Mouse (Mus musculus): ENCODE results near the gene Mybpc2. TPM values are rescaled to one million over a fixed set of nuclear protein-coding genes. Genes with fewer than 3 reads are reported as not detected.

Gene Mybpc2
- polyA plus RNA-seq, 1 experiment from 2014 or later = 0.09 TPM

DNA sequence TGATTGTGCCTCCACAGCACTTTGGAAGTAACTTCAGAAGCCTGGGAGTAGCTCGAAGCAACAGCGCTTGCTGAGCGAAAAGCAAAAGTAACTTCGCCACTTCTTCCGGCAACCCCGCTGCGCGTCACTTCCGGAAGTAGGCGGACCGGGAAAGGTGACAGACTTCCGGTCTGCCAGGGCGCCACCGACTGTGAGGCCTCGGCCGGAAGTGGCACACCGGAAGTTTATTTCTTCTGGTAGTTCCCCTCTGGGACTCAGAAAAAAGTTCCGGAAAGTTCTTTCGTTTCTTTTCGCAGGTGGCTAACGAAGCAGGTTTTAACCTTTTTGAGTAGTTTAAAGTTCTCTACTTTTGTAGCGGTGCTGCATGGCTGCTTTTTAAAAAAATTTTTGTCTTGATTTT is 29.4 kb upstream of the Mybpc2 start, which contains the start of gene Nr1h2:
Nr1h2 (minus strand) TSS at position 126 of the 400 bp plus-strand sequence.
- Histone ChIP-seq H3K9ac (replicated peaks) (peak within 1 kb of the TSS; percentile 65), H3K36me3 (peaks cover 32% of the 10 kb centered on the region), H3K9me3 (no peaks in the 10 kb centered on the region), H3K4me3 (replicated peaks) (peak within 1 kb of the TSS; percentile 84), H3K4me2 (peak within 1 kb of the TSS; percentile 63), H3K4me1 (replicated peaks) (0 out of 2 replicates have a peak, but pooled peaks cover 10% of the 10 kb centered on the region), H3K27me3 (no peaks in the 10 kb centered on the region), H3K27ac (peak within 1 kb of the TSS; percentile 97)
- WGBS = under 1% methylated on average over 22 of the region's 22 CpGs
- ATAC-seq (ENCODE audit: insufficient number of reproducible peaks, insufficient read depth, low FRiP score, low TSS enrichment, low read depth) = 0 out of 2 replicates have a peak, but pooled peaks have one; percentile 56

DNA sequence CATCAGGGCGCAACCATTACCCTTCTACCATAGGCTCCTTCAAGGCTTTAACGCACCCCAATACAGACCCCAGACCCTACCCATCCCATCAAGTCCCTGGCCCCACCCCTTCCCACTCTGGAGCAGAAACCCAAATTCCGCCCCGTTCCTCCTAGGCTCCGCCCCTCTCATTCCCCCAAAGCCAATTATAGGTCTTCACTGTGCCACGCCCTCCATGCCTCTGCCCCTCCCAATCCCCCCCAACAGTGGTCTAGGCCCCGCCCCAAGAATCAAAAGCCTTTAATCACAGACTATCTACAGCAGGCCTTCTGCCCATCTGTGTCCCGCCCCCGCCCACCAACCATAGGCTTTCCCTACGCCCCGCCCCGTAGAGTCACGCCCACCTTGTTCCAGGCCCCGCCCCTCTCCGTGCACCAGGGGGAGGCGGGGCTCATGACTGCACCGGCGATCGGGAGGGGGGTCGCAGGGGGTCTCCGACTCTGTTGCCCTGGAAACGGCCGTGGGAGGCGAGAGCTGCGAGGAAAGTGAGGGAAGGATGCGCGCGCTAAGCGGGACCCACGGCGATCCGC is 28.8 kb upstream of the Mybpc2 start:
- no peaks in the 10 kb centered on the region for H3K9me3 ChIP-seq
- H3K27ac ChIP-seq = peak overlapping the region; percentile 97
- peak overlapping the region; percentile 63 for H3K4me2 ChIP-seq
- 1% methylated on average over 31 of the region's 32 CpGs for WGBS
- peak; percentile 61 for ATAC-seq (ENCODE audit: insufficient number of reproducible peaks, insufficient read depth, low FRiP score, low TSS enrichment, low read depth)
- peak overlapping the region; percentile 65 for H3K9ac ChIP-seq (replicated peaks)
- H3K27me3 ChIP-seq = no peaks in the 10 kb centered on the region
- peak overlapping the region; percentile 84 for H3K4me3 ChIP-seq (replicated peaks)
- H3K36me3 ChIP-seq = peaks cover 32% of the 10 kb centered on the region
- H3K4me1 ChIP-seq (replicated peaks) = 0 out of 2 replicates have a peak, but pooled peaks cover 10% of the 10 kb centered on the region

DNA sequence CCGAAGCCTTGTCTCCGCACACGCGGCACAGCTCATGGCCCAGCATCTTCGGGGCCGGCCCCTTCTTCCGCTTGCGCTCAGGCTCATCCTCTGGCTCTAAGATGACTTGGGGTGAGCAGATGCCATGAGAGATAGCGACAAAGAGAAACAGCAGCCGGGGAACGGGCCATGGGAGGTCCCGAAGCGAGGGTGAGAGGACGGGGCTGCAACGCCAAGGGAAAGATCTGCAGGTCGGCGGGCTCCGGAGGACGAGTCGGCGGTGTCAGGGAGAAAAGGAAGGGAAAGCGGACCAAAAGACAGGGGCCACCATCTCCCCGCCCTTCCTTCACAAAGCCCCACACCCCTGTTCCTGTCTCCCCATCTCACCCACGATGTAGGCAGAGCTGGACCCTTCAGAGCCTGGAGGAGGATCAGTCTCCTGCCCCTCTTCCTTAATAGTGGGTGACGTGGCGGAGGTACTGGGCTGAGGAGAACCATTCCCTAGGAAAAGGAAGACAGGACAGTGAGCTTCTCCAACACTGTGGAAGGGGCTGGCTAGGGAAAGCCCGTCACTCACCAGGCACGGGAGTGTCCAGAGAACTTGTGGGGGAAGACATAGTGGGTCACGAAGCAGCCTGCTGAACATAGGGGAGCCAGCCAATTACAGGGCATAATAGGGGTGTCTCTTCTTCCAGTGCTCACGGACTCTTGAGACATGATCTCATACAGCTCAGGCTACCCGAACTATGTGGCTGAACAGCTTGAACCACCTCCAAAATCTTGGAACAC is 27.9 kb upstream of the Mybpc2 start:
- Histone ChIP-seq H3K36me3 (peaks cover 32% of the 10 kb centered on the region), H3K27me3 (no peaks in the 10 kb centered on the region), H3K4me3 (replicated peaks) (peak overlapping the region; percentile 84), H3K9ac (replicated peaks) (no peak overlapping the region), H3K4me2 (peak overlapping the region; percentile 63), H3K4me1 (replicated peaks) (peaks cover 18% of the 10 kb centered on the region), H3K27ac (0 out of 2 replicates have a peak overlapping the region, but pooled peaks have one; percentile 97), H3K9me3 (no peaks in the 10 kb centered on the region)
- WGBS = 90% methylated on average over 31 of the region's 31 CpGs
- ATAC-seq (ENCODE audit: insufficient number of reproducible peaks, insufficient read depth, low FRiP score, low TSS enrichment, low read depth) = no peak

DNA sequence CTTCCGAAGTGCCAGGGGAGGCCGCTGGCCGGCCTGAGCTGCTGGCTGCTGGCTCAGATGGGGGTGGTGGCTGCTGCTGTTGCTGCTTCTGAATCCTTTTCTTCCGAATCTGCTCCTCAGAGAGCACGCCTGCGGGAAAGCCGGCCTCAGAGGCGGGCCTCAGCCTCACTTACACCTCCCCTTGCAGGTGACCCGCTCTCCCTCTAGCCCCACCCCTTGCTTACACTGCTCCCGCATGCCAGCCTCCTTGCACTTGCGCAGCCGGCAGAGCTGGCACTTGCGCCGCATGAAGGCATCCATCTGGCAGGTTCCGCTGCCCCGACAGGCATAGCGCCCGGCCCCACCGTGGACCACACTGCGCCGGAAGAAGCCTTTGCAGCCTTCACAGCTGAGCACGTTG is 27.3 kb upstream of the Mybpc2 start:
- Histone ChIP-seq H3K4me2 (no peak overlapping the region), H3K9me3 (peaks cover under 1% of the 10 kb centered on the region; the same call in 1 of the 2 replicates), H3K27me3 (no peaks in the 10 kb centered on the region), H3K4me1 (replicated peaks) (peaks cover 22% of the 10 kb centered on the region), H3K9ac (replicated peaks) (no peak overlapping the region), H3K4me3 (replicated peaks) (0 out of 2 replicates have a peak overlapping the region, but pooled peaks have one; percentile 84), H3K36me3 (peaks cover 33% of the 10 kb centered on the region), H3K27ac (no peak overlapping the region)
- no peak for ATAC-seq (ENCODE audit: insufficient number of reproducible peaks, insufficient read depth, low FRiP score, low TSS enrichment, low read depth)
- WGBS = 82% methylated on average over 22 of the region's 22 CpGs

DNA sequence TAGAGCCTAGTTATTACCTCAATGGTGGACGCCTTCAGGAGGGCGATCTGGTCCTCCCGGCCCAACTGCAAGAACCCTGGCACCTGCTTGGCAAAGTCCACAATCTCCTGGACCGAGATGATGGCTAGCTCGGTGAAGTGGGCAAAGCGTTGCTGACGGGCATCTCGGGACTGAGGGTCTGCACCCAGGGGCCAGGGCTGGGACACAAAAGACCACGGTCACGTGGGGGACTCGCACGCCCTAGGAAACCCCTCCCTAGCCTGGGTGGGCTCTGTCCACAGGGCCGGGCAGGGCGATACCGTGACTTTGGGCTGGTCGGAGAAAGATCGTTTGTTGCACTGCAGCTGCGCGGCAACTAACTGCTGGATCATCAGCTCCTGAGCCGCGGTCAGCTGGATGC is 26.8 kb upstream of the Mybpc2 start:
- Histone ChIP-seq H3K4me2 (no peak overlapping the region), H3K4me1 (replicated peaks) (peaks cover 22% of the 10 kb centered on the region), H3K4me3 (replicated peaks) (no peak overlapping the region), H3K27ac (no peak overlapping the region), H3K9me3 (peaks cover 5% of the 10 kb centered on the region; the same call in 1 of the 2 replicates), H3K36me3 (peaks cover 37% of the 10 kb centered on the region), H3K27me3 (no peaks in the 10 kb centered on the region), H3K9ac (replicated peaks) (no peak overlapping the region)
- 92% methylated on average over 21 of the region's 21 CpGs for WGBS
- ATAC-seq (ENCODE audit: insufficient number of reproducible peaks, insufficient read depth, low FRiP score, low TSS enrichment, low read depth) = no peak

DNA sequence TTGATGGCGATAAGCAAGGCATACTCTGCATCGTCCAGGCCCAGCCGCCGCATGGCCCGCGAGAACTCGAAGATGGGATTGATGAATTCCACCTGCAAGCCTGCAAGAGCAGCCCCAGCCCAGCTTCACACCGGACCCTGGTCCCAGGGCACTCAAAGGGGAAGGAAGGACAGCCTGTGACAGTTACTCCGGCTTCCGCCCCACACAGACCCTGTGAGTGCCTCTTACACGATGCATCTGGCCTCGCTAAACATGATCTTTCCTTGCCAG is 25.9 kb upstream of the Mybpc2 start:
- no peak for ATAC-seq (ENCODE audit: insufficient number of reproducible peaks, insufficient read depth, low FRiP score, low TSS enrichment, low read depth)
- no peaks in the 10 kb centered on the region for H3K27me3 ChIP-seq
- peaks cover 42% of the 10 kb centered on the region for H3K36me3 ChIP-seq
- no peak overlapping the region for H3K9ac ChIP-seq (replicated peaks)
- peaks cover 8% of the 10 kb centered on the region; the same call in 1 of the 2 replicates for H3K9me3 ChIP-seq
- H3K4me3 ChIP-seq (replicated peaks) = no peak overlapping the region
- 97% methylated on average over 12 of the region's 12 CpGs for WGBS
- no peak overlapping the region for H3K27ac ChIP-seq
- H3K4me1 ChIP-seq (replicated peaks) = peaks cover 22% of the 10 kb centered on the region
- H3K4me2 ChIP-seq = no peak overlapping the region

DNA sequence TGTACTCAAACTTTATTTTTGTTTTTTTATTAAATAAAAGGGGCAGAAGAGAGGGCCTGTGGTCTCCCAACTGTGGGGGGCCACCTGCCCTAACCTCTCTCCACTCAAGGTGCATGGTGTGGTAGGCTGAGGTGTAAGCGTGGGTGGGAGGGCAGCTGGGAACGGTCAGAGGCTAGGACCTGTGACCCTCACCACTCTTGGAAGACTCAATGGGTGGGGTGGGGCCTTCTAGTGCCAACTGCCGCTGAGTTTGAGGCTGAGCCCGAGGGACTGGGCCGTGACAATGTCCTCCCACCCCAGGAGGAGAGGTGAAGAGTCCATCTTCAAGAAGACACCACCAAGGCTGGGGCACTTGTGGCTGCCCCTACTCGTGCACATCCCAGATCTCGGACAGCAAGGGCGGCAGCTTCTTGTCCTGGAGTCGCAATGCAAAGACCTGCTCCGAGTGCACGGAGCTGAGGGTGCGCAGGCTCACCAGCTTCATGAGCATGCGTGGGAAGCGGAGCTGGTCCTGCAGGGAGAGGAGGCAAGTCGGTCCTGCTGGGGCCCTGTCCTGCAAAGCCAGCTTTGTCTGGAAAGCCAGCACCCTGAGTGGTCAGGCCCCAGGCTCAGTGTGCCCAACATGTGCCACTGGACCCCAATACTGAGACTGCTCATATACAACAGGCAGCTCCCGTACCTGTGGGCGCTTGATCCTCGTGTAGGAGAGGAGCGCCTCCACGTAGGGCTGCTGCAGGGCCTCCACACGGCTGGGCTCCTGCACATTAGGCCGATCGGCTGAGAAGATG is 25.4 kb upstream of the Mybpc2 start:
- Histone ChIP-seq H3K9me3 (peaks cover 8% of the 10 kb centered on the region; the same call in 1 of the 2 replicates), H3K4me2 (no peak overlapping the region), H3K4me1 (replicated peaks) (peaks cover 22% of the 10 kb centered on the region), H3K9ac (replicated peaks) (no peak overlapping the region), H3K36me3 (peaks cover 42% of the 10 kb centered on the region), H3K4me3 (replicated peaks) (no peak overlapping the region), H3K27ac (no peak overlapping the region), H3K27me3 (no peaks in the 10 kb centered on the region)
- ATAC-seq (ENCODE audit: insufficient number of reproducible peaks, insufficient read depth, low FRiP score, low TSS enrichment, low read depth) = no peak
- 93% methylated on average over 23 of the region's 23 CpGs for WGBS

DNA sequence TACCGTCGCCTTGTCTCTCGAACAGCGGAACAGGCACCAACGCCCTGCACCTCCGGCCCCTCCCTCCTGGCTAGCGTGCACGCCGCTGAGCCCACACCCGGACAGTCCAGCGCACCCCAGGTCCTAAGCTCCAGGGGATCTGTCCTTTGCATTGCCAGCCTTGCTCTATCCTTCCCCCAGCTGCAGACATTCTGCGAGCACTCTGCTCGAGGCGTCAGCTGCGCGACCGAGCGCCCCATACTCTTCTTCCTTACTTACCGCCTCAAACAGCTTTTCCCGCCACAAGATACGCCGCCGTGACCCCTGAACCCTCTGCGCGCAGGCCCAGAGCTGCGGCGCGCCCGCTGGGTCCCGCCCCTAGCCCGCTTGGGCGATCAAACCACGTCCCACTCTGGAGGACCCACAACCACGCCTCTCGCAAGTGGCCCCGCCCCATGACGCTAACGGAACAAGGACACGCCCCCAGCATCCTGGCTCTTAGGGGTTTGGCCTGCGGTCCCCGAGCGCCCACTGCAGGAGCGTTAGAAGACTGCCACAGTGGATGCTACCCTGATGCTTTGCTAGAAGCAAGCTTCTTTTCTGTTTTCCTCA is 24.1 kb upstream of the Mybpc2 start, which contains the start of gene Pold1:
Pold1 (minus strand) TSS at position 353 of the 591 bp plus-strand sequence.
- Histone ChIP-seq H3K9ac (replicated peaks) (peak within 1 kb of the TSS; percentile 68), H3K4me2 (peak within 1 kb of the TSS; percentile 76), H3K4me3 (replicated peaks) (peak within 1 kb of the TSS; percentile 68), H3K9me3 (peaks cover 8% of the 10 kb centered on the region; the same call in 1 of the 2 replicates), H3K4me1 (replicated peaks) (peaks cover 22% of the 10 kb centered on the region), H3K27me3 (no peaks in the 10 kb centered on the region), H3K36me3 (peaks cover 42% of the 10 kb centered on the region), H3K27ac (peak within 1 kb of the TSS; percentile 82)
- 0% methylated on average over 43 of the region's 43 CpGs for WGBS
- ATAC-seq (ENCODE audit: insufficient number of reproducible peaks, insufficient read depth, low FRiP score, low TSS enrichment, low read depth) = peak; percentile 91

DNA sequence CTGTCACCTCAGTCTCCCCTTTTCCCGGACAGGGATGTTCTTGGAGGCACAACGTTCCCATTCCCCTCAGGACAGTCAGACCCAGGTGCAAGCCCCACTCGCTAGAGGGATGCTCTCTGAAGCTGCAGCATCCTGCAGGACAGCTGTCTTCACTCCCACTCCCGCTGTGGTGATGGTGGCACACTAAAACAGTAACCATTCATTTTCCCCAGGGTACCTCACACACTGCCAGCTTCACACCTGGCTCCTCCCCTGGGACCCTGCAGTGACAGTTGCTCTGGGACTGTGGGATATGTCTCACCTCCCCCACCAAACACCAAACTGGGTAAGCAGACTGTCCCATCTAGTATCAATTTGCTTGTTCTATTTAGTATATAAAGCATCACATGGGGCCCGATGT is 23.3 kb upstream of the Mybpc2 start:
- peaks cover 48% of the 10 kb centered on the region for H3K36me3 ChIP-seq
- 24% methylated on average over 5 of the region's 5 CpGs for WGBS
- H3K9me3 ChIP-seq = peaks cover 8% of the 10 kb centered on the region; the same call in 1 of the 2 replicates
- no peak for ATAC-seq (ENCODE audit: insufficient number of reproducible peaks, insufficient read depth, low FRiP score, low TSS enrichment, low read depth)
- H3K4me1 ChIP-seq (replicated peaks) = peaks cover 17% of the 10 kb centered on the region
- peak overlapping the region; percentile 68 for H3K4me3 ChIP-seq (replicated peaks)
- H3K9ac ChIP-seq (replicated peaks) = peak overlapping the region; percentile 68
- peak overlapping the region; percentile 76 for H3K4me2 ChIP-seq
- no peak overlapping the region for H3K27ac ChIP-seq
- no peaks in the 10 kb centered on the region for H3K27me3 ChIP-seq

DNA sequence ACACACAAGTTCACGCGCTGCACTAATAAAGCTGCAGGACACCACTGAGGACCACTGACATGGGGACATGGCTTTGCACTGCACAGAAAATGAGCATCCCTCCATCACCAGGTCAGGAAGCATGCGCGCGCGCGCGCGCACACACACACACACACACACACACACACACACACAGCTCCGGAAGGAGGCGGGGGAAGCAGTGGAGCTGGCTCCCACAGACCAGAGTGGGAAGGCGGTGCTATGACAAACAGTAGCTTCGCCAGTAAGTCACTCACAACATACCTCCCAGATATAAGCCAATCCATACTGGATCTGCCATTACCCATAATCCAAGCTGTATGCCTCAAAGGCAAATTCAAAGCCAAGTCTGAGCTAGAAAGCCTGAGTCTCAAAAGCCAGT is 22.6 kb upstream of the Mybpc2 start:
- peaks cover 50% of the 10 kb centered on the region for H3K36me3 ChIP-seq
- peak overlapping the region; percentile 68 for H3K9ac ChIP-seq (replicated peaks)
- ATAC-seq (ENCODE audit: insufficient number of reproducible peaks, insufficient read depth, low FRiP score, low TSS enrichment, low read depth) = no peak
- peaks cover 13% of the 10 kb centered on the region for H3K4me1 ChIP-seq (replicated peaks)
- H3K9me3 ChIP-seq = peaks cover 8% of the 10 kb centered on the region; the same call in 1 of the 2 replicates
- 96% methylated on average over 13 of the region's 13 CpGs for WGBS
- no peak overlapping the region for H3K27ac ChIP-seq
- no peaks in the 10 kb centered on the region for H3K27me3 ChIP-seq
- peak overlapping the region; percentile 68 for H3K4me3 ChIP-seq (replicated peaks)
- peak overlapping the region; percentile 76 for H3K4me2 ChIP-seq

Data from limb, embryonic 12.5 days (tissue).